Mouse (Mus musculus) v-Abl transformed pro-B cells (cell line): Measurements from ENCODE around the gene Nav3.
"Not testable (repeated sequence)": the region's sequence is repeated elsewhere in the genome, so short reads cannot be mapped to it uniquely, and the experiment has no call there.

Experiments used
- in situ Hi-C, 2 experiments: fragments of 400-800 bp; cut with MboI; formaldehyde crosslinking; loops; one replicate each; pipeline ENCODE4 v1.15.1; 2025; ENCODE audit not compliant: unreplicated experiment in 2 of 2

Gene Nav3

GRCm38 (mm10) chr10:110386476-110387197, 69.4 kb downstream of the Nav3 start:
- in situ Hi-C loops = no loop called here

- in situ Hi-C loops = not testable (repeated sequence)
These were observed 72.3 kb downstream of the Nav3 start for GRCm38 (mm10) chr10:110383506-110384229.

GRCm38 (mm10) chr10:110380792-110381191, 75.2 kb downstream of the Nav3 start:
- in situ Hi-C loops = no loop called here

GRCm38 (mm10) chr10:110372724-110373455, 83.1 kb downstream of the Nav3 start:
- in situ Hi-C loops = no loop called here

- in situ Hi-C loops = no loop called here
These were observed 103.9 kb downstream of the Nav3 start for GRCm38 (mm10) chr10:110352148-110352547.

GRCm38 (mm10) chr10:110330030-110330429, 126.0 kb downstream of the Nav3 start:
- in situ Hi-C loops = no loop called here

- in situ Hi-C loops = no loop called here
These were observed 126.4 kb downstream of the Nav3 start for GRCm38 (mm10) chr10:110329629-110330028.

GRCm38 (mm10) chr10:110322082-110322632, 133.8 kb downstream of the Nav3 start:
- in situ Hi-C loops = no loop called here

GRCm38 (mm10) chr10:110317275-110317674, 138.7 kb downstream of the Nav3 start:
- in situ Hi-C loops = no loop called here

- in situ Hi-C loops = no loop called here
These were observed 141.5 kb downstream of the Nav3 start for GRCm38 (mm10) chr10:110314525-110314924.

- in situ Hi-C loops = no loop called here
These were observed 142.0 kb downstream of the Nav3 start for GRCm38 (mm10) chr10:110313959-110314358.

GRCm38 (mm10) chr10:110309511-110309910, 146.5 kb downstream of the Nav3 start:
- in situ Hi-C loops = no loop called here

- in situ Hi-C loops = no loop called here
These were observed 150.4 kb downstream of the Nav3 start for GRCm38 (mm10) chr10:110305609-110306008.

- in situ Hi-C loops = no loop called here
These were observed 165.9 kb downstream of the Nav3 start for GRCm38 (mm10) chr10:110290016-110290623.

GRCm38 (mm10) chr10:110283879-110284278, 172.1 kb downstream of the Nav3 start:
- in situ Hi-C loops = no loop called here

GRCm38 (mm10) chr10:110272818-110273217, 183.2 kb downstream of the Nav3 start:
- in situ Hi-C loops = no loop called here

- in situ Hi-C loops = no loop called here
These were observed 185.4 kb downstream of the Nav3 start for GRCm38 (mm10) chr10:110270561-110270960.

- in situ Hi-C loops = no loop called here
These were observed 213.9 kb downstream of the Nav3 start for GRCm38 (mm10) chr10:110242128-110242561.

GRCm38 (mm10) chr10:110240667-110241066, 215.3 kb downstream of the Nav3 start:
- in situ Hi-C loops = no loop called here

- in situ Hi-C loops = no loop called here
These were observed 222.6 kb downstream of the Nav3 start for GRCm38 (mm10) chr10:110233307-110233930.
